Mouse (Mus musculus) lung, embryonic 15.5 days (tissue): ENCODE measurements around the gene Spata1. TPM values are rescaled to one million over a fixed set of nuclear protein-coding genes. Genes with fewer than 3 reads are reported as not detected.

Experiments
- ATAC-seq: fragments of 200-750 bp; cut with Nextera tagmentation; 2 replicates; pipeline ENCODE4 v1.8.0; 2017; ENCODE audit warnings: moderate number of reproducible peaks, borderline replicate concordance; ENCODE audit not compliant: low FRiP score, low TSS enrichment; ENCODE audit errors: extremely low read depth
- H3K27ac ChIP-seq: fragments of 300-500 bp; sonication (generic); 2 replicates; pipeline ENCODE4 v1.5.1; 2015; ENCODE audit warnings: moderate library complexity, mild to moderate bottlenecking, inconsistent platforms
- H3K27me3 ChIP-seq: fragments of 300-500 bp; sonication (generic); 2 replicates; pipeline ENCODE4 v1.6.1; 2015; ENCODE audit warnings: inconsistent platforms
- H3K36me3 ChIP-seq: fragments of 300-500 bp; sonication (generic); 2 replicates; pipeline ENCODE4 v1.6.1; 2015; ENCODE audit warnings: inconsistent platforms
- H3K4me1 ChIP-seq: fragments of 300-500 bp; sonication (generic); 2 replicates; pipeline ENCODE4 v1.6.1; 2015; ENCODE audit warnings: inconsistent platforms
- H3K4me2 ChIP-seq: fragments of 300-500 bp; sonication (generic); 2 replicates; pipeline ENCODE4 v1.6.1; 2015; ENCODE audit warnings: inconsistent platforms, mild to moderate bottlenecking, moderate library complexity
- H3K4me3 ChIP-seq: fragments of 300-500 bp; sonication (generic); 2 replicates; pipeline ENCODE4 v1.5.1; 2015; ENCODE audit warnings: mild to moderate bottlenecking, inconsistent platforms
- H3K9ac ChIP-seq: fragments of 300-500 bp; sonication (generic); 2 replicates; pipeline ENCODE4 v1.6.1; 2015; ENCODE audit warnings: inconsistent platforms
- H3K9me3 ChIP-seq: fragments of 300-500 bp; sonication (generic); 2 replicates; pipeline ENCODE4 v1.6.1; 2016; ENCODE audit warnings: inconsistent platforms
- WGBS: fragments of 180-500 bp; shearing (Covaris S2); methylation state at CpG from one replicate; pipeline ENCODE4 v1.1.7; 2015; 5-methylcytosine and 5-hydroxymethylcytosine counted together
- polyA plus RNA-seq: library from polyadenylated mRNA; unstranded; fragments of >200 nt; fragmentation: Nextera tagmentation; extraction: Ambion mirVana; gene quantifications from 2 replicates; pipeline ENCODE4 v1.2.1, GENCODE M21; 2015

The Spata1 gene
- polyA plus RNA-seq, 1 experiment from 2014 or later: 4.7 TPM

DNA sequence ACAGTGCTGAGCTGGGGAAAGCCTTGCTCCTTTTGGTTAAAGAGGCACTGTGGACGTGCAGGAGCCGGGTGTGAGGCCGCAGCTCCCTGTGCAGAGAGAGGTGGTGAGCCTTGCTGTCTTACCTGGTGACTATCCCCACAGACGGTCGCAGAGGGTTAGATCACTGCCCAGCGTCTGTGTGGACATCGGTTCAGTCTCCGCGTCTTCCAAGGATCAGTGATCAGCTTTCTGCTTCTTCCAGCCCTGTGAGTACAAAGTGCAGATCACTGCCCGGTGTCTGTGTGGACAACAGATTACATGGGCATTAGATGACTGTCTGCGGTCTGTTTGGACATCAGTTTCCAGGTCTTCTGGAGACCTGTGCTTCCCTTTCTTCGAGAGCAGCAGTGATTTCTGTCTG, 85.0 kb downstream of the Spata1 start:
- H3K27me3 ChIP-seq: no peaks in the 10 kb centered on the region
- peaks cover 9% of the 10 kb centered on the region for H3K36me3 ChIP-seq
- no peaks in the 10 kb centered on the region for H3K9me3 ChIP-seq
- peaks cover 15% of the 10 kb centered on the region for H3K4me1 ChIP-seq
- 91% methylated on average over 12 of the region's 12 CpGs for WGBS
- H3K4me2 ChIP-seq: no peak overlapping the region
- H3K4me3 ChIP-seq: no peak overlapping the region
- H3K9ac ChIP-seq: no peak overlapping the region
- no peak overlapping the region for H3K27ac ChIP-seq
- no peak for ATAC-seq

DNA sequence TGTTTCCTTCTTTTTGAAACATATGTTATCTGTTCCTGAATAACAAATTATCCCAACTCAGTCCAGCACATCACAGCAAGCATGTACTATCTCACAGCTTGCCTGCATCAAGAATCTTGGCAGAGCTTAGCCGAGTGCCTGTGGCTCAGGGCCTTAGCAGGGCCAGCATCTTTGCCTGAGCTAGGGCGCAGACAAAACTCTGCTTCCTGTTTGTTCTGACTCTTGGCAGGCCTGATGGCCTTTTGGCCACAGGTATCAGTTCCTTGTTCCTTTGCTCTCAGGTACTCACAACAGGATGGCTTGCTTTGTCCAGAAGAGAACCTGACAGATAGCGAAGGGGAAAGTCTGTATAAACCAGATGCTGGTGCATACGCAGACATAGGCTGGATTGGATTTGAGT, 85.6 kb downstream of the Spata1 start:
- WGBS: 70% methylated on average over 4 of the region's 4 CpGs
- ATAC-seq: no peak
- Histone ChIP-seq H3K36me3 (peaks cover 9% of the 10 kb centered on the region), H3K27ac (no peak overlapping the region), H3K27me3 (no peaks in the 10 kb centered on the region), H3K9me3 (no peaks in the 10 kb centered on the region), H3K4me3 (no peak overlapping the region), H3K4me2 (no peak overlapping the region), H3K4me1 (peaks cover 15% of the 10 kb centered on the region), H3K9ac (no peak overlapping the region)

DNA sequence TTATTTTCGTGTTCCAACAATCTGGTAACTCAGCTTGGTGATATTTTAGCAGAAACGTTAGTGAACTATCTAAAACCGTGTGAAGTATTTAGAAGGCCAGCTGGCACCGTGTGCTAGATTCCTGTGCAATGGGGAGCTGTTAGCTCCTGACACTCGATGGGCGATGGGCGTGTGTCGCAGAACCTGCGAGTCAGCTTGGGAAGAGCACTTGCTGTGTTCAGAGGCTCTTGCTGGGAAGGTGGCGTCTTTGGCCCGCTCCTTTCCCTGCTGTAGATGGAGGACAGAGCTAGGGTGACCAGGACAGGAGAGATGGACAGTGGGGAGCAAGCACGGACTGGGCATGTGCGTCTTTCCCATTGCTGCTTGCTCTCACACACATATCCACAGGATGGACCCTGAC, 86.5 kb downstream of the Spata1 start:
- Histone ChIP-seq H3K36me3 (peaks cover 5% of the 10 kb centered on the region), H3K27ac (no peak overlapping the region), H3K4me3 (no peak overlapping the region), H3K9me3 (no peaks in the 10 kb centered on the region), H3K4me1 (peaks cover 15% of the 10 kb centered on the region), H3K4me2 (no peak overlapping the region), H3K9ac (no peak overlapping the region), H3K27me3 (no peaks in the 10 kb centered on the region)
- ATAC-seq: no peak
- 82% methylated on average over 13 of the region's 13 CpGs for WGBS

DNA sequence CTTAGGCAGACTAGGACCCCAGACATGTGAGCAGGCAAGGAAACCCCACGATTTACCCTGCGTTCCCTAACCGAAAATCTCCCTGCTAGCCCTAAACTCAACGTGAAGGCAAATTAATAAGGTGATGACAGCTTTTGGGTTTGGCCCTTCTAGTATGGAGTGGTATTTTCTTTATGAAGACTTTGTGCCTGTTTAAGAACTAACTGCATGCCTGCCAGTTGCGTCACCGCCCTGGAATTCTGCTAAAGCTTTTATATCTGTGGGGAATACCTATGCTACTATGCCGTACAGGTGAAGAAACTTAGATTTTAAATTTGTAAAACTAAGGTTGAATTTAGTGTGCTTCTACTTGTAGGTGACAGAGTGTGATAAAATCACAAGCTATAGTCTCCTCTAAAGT, 87.1 kb downstream of the Spata1 start:
- peaks cover 2% of the 10 kb centered on the region for H3K36me3 ChIP-seq
- no peaks in the 10 kb centered on the region for H3K27me3 ChIP-seq
- H3K4me1 ChIP-seq: peaks cover 20% of the 10 kb centered on the region
- no peak for ATAC-seq
- H3K4me2 ChIP-seq: no peak overlapping the region
- no peak overlapping the region for H3K4me3 ChIP-seq
- H3K9ac ChIP-seq: no peak overlapping the region
- 64% methylated on average over 7 of the region's 7 CpGs for WGBS
- no peaks in the 10 kb centered on the region for H3K9me3 ChIP-seq
- no peak overlapping the region for H3K27ac ChIP-seq

DNA sequence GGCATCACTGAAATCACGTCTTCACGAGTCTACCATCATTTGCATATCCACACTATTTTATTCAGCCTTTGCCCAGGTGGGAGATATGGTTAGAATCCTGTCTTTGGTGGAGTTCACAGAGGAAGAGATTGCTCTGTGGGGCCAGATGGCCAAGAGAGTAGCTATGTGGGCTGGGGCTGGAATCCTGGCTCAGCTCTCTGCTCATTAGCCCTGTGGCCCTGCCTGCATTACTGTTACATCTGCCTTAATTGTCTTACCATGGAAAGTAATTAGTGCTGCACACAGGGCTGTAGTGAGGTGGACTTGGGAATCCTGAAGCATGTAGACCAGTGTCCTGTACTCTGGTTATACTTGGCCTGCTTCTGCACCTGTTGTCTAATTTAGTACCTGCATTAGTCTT, 87.5 kb downstream of the Spata1 start:
- Histone ChIP-seq H3K4me2 (no peak overlapping the region), H3K9ac (no peak overlapping the region), H3K27me3 (no peaks in the 10 kb centered on the region), H3K4me3 (no peak overlapping the region), H3K4me1 (peaks cover 21% of the 10 kb centered on the region), H3K9me3 (no peaks in the 10 kb centered on the region), H3K36me3 (no peaks in the 10 kb centered on the region), H3K27ac (no peak overlapping the region)
- 86% methylated on average over 2 of the region's 2 CpGs for WGBS
- no peak for ATAC-seq

DNA sequence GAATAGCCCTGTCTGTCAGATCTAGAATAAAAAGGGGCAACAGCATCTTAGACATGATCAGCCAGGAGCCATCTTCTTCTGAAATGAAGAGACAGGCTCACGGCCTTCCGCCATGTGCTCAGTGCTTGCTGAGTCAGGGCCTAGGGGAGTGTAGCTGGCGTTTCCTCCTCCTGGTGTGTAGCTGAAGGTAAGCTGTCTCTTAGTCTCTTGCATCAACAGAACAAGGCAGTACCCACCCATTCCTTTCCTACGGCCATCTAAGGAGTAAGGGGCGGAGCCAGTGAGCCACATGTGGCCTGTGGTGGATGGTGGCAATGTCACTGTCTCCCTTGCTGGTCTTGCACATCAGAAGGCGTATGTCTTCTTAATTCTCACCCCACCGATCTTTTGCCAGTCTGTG, 89.4 kb downstream of the Spata1 start:
- Histone ChIP-seq H3K9me3 (no peaks in the 10 kb centered on the region), H3K9ac (no peak overlapping the region), H3K27me3 (no peaks in the 10 kb centered on the region), H3K4me3 (no peak overlapping the region), H3K4me1 (peaks cover 31% of the 10 kb centered on the region), H3K27ac (no peak overlapping the region), H3K4me2 (no peak overlapping the region), H3K36me3 (no peaks in the 10 kb centered on the region)
- ATAC-seq: no peak
- WGBS: 78% methylated on average over 7 of the region's 7 CpGs

Other genes with a start within 250 kb of the Spata1 start
- 31.4 and 33.5 TPM in 2 replicates for gene Ssx2ip, start 95.1 kb downstream of the Spata1 start, polyA plus RNA-seq
- gene Ctbs, start 50.0 kb downstream of the Spata1 start, polyA plus RNA-seq: 10.0 and 11.1 TPM in 2 replicates
- 888 and 929 TPM in 2 replicates for gene Gng5, start 54 bp upstream of the Spata1 start, polyA plus RNA-seq
- gene Rpf1, start 21.7 kb upstream of the Spata1 start, polyA plus RNA-seq: 52.8 and 57.0 TPM in 2 replicates
- 0.12 and 0.39 TPM in 2 replicates for gene Uox, start 70.7 kb upstream of the Spata1 start, polyA plus RNA-seq
- gene Dnase2b, start 115.8 kb upstream of the Spata1 start, polyA plus RNA-seq: not detected in 2 replicates
- 0.08 and 0.12 TPM in 2 replicates for gene 4930503B20Rik, start 151.6 kb upstream of the Spata1 start, polyA plus RNA-seq
- 1.1 and 1.2 TPM in 2 replicates for gene Samd13, start 185.8 kb upstream of the Spata1 start, polyA plus RNA-seq